In genomic region chr9:71466111-71466510, GRCm38 (mm10) we compare ENCODE assay signal across 9 mouse cellular contexts. TPM values are rescaled to one million over a fixed set of nuclear protein-coding genes. Genes with fewer than 3 reads are reported as not detected.
DNase-seq lines count a peak whose midpoint lies in the region; ATAC-seq and TF ChIP-seq lines count a peak whose summit lies in the region.
"Had no signal": no experiment of that assay in that cellular context is flagged by ENCODE, and none has a peak within 500 bp of the region (broad histone marks: within the 10 kb centered on the region; RNA-seq: fewer than 3 reads in every experiment).

No protein-coding gene starts in this region.

- in situ Hi-C loops in CH12.LX (cut with MboI; ENCODE audit: low pct_ligation_motif_present, low pct_unique_long_range_greater_than_20kb, low sequenced_read_pairs) = no loop called here

- no peak overlapping the region for H3K9ac ChIP-seq in CH12.LX (ENCODE audit: insufficient read depth, low read depth)
- H3K9ac ChIP-seq in hindbrain, postnatal 0 days (replicated peaks; ENCODE audit: low read length) = no peak overlapping the region
- H3K9ac ChIP-seq: neural tube, embryonic 12.5 days had no signal

- H3K9me3 ChIP-seq in CH12.LX (replicated peaks; ENCODE audit: low read length) = no peaks in the 10 kb centered on the region
- no peaks in the 10 kb centered on the region for H3K9me3 ChIP-seq in hindbrain, postnatal 0 days (ENCODE audit: low read length)
- H3K9me3 ChIP-seq: neural tube, embryonic 12.5 days had no signal

- H3K4me3 ChIP-seq in CH12.LX (replicated peaks in 1 of 3; ENCODE audit: low read depth in 2 of 3, low read length in 2 of 3, poor library complexity in 1 of 3) = no peak overlapping the region
- no peak overlapping the region for H3K4me3 ChIP-seq in hindbrain, postnatal 0 days (ENCODE audit: low read length)
- H3K4me3 ChIP-seq: neural tube, embryonic 12.5 days had no signal

- no peak for ATAC-seq in hindbrain, postnatal 0 days
- ATAC-seq in frontal cortex, adult (ENCODE audit: low TSS enrichment) = no peak

- H3K27ac ChIP-seq in CH12.LX (ENCODE audit: insufficient read depth, low read depth) = no peak overlapping the region
- no peak overlapping the region for H3K27ac ChIP-seq in hindbrain, postnatal 0 days
- H3K27ac ChIP-seq: neural tube, embryonic 12.5 days had no signal

- peak; percentile 57 to 70; a peak in 3 of 4 replicates for TF ChIP-seq CTCF in CH12.LX (conservative IDR thresholded peaks at IDR 0.05 in 1 of 2, IDR thresholded peaks at IDR 0.05 in 1 of 2; ENCODE audit: low read depth in 2 of 2, low read length in 2 of 2)
- TF ChIP-seq CTCF in hindbrain, postnatal 0 days (IDR thresholded peaks at IDR 0.05; ENCODE audit: low read depth) = peak; percentile 76

- WGBS in hindbrain, postnatal 0 days = 73% methylated on average over 3 of the region's 3 CpGs

- no peak for TF ChIP-seq POLR2A in CH12.LX (IDR thresholded peaks at IDR 0.05; ENCODE audit: low read depth, low read length)

- dilution Hi-C loops in CH12.LX (cut with MboI; ENCODE audit: extremely low pct_ligation_motif_present, extremely low pct_unique_long_range_greater_than_20kb, low sequenced_read_pairs) = no loop called here

- TF ChIP-seq RAD21 in CH12.LX (IDR thresholded peaks at IDR 0.05; ENCODE audit: low read depth, low read length) = peak; percentile 19

- TF ChIP-seq EP300 in CH12.LX (IDR thresholded peaks at IDR 0.05; ENCODE audit: low read length) = no peak

- peak; percentile 39 to 52 for DNase-seq in cerebellum, postnatal 10 days
- DNase-seq in cerebellum, adult 9-11 months = no peak
- DNase-seq in layer of hippocampus, postnatal 14 days (ENCODE audit: low spot score in 2 of 2) = peak; percentile 6 to 48
- DNase-seq in layer of hippocampus, postnatal 36 days = no peak
- no peak for DNase-seq in CH12.LX (ENCODE audit: extremely low read depth)
- peak; percentile 69 for DNase-seq in hindbrain, postnatal 0 days (ENCODE audit: low spot score)
- DNase-seq in T-cell, adult 2 months (ENCODE audit: low spot score) = no peak

- H3K79me2 ChIP-seq in CH12.LX (replicated peaks; ENCODE audit: control insufficient read depth, extremely low read depth, insufficient read depth, poor library complexity, severe bottlenecking) = no peaks in the 10 kb centered on the region

- H3K4me2 ChIP-seq in CH12.LX (ENCODE audit: insufficient read depth, low read depth, poor library complexity, severe bottlenecking) = no peak overlapping the region
- H3K4me2 ChIP-seq in hindbrain, postnatal 0 days (ENCODE audit: low read depth, low read length) = no peak overlapping the region
- H3K4me2 ChIP-seq: neural tube, embryonic 12.5 days had no signal

- no peaks in the 10 kb centered on the region for H3K27me3 ChIP-seq in CH12.LX (replicated peaks)
- H3K27me3 ChIP-seq in hindbrain, postnatal 0 days (ENCODE audit: insufficient read depth, low read length) = no peaks in the 10 kb centered on the region
- H3K27me3 ChIP-seq: neural tube, embryonic 12.5 days had no signal

- H3K4me1 ChIP-seq in CH12.LX (ENCODE audit: control insufficient read depth in 1 of 2, insufficient read depth in 2 of 2) = 0 out of 4 replicates have a peak, but pooled peaks cover 0 to 3% of the 10 kb centered on the region in 2 experiments
- no peaks in the 10 kb centered on the region for H3K4me1 ChIP-seq in hindbrain, postnatal 0 days (ENCODE audit: insufficient read depth, low read length)
- H3K4me1 ChIP-seq: neural tube, embryonic 12.5 days had no signal

- H3K36me3 ChIP-seq in CH12.LX (replicated peaks in 1 of 2; ENCODE audit: control insufficient read depth in 1 of 2, insufficient read depth in 1 of 2, low read length in 1 of 2) = peaks cover 0 to 2% of the 10 kb centered on the region in 2 experiments
- H3K36me3 ChIP-seq in hindbrain, postnatal 0 days (ENCODE audit: insufficient read depth, low read length) = no peaks in the 10 kb centered on the region
- H3K36me3 ChIP-seq: neural tube, embryonic 12.5 days had no signal

TF ChIP-seq in CH12.LX, 34 proteins besides CTCF, POLR2A, EP300 and RAD21:
- TF ChIP-seq SMC3 (IDR thresholded peaks at IDR 0.05; ENCODE audit: low read depth, low read length) = peak; percentile 50
- no peak for TF ChIP-seq E2F4 (IDR thresholded peaks at IDR 0.05; ENCODE audit: insufficient replicate concordance, low read depth, low read length)
- no peak for TF ChIP-seq TCF12 (IDR thresholded peaks at IDR 0.05; ENCODE audit: low read depth, low read length)

RNA-seq across cellular contexts. Expression of gene Polr2m, which starts 19.6 kb away (rescaled TPM):
- 100 to 1,000 TPM; 152 to 155 TPM for total RNA-seq in layer of hippocampus, postnatal 14 days (2021)
- 100 to 1,000 TPM; 154 to 185 TPM for total RNA-seq in layer of hippocampus, postnatal 36 days (2021)
- total RNA-seq in CH12.LX (2012; rRNA removed) (147 and 152 TPM in 2 replicates), CH12.LX (2014; rRNA removed) (234 and 255 TPM in 2 replicates)
- 212 and 224 TPM in 2 replicates for polyA plus RNA-seq in CH12.LX (2012; ENCODE audit: insufficient read length, low read depth)
- 187 and 814 TPM in 2 replicates for total RNA-seq in hindbrain, postnatal 0 days (2014; rRNA removed)
- polyA plus RNA-seq in hindbrain, postnatal 0 days (2015; fragmentation: Nextera tagmentation; extraction: Ambion mirVana) = 291 and 293 TPM in 2 replicates

Comparison
In these comparisons a context has a peak if more than half of its experiments do, and no peak if none do; other contexts are left out.
1. DNase-seq: peak in cerebellum, postnatal 10 days (2 of 2), layer of hippocampus, postnatal 14 days (2 of 2) and hindbrain, postnatal 0 days (single experiment); none in cerebellum, adult 9-11 months (single experiment), layer of hippocampus, postnatal 36 days (0 of 2), CH12.LX (single experiment) and T-cell, adult 2 months (single experiment).